Mouse (Mus musculus) left cerebral cortex, adult 2 months (tissue): Measurements from ENCODE around the gene Pmm2. TPM values are rescaled to one million over a fixed set of nuclear protein-coding genes. Genes with fewer than 3 reads are reported as not detected.

Experiments
- DNase-seq, 2 experiments: peaks; one replicate each; pipeline ENCODE4 v3.0.0; 2021 to 2022; ENCODE audit warnings: low spot score in 2 of 2, mixed read lengths in 1 of 2; ENCODE audit errors: extremely low spot score in 1 of 2
- H3K27ac ChIP-seq: fragments of 200-600 bp; 2 replicates; pipeline ENCODE4 v1.8.1; 2022
- H3K4me3 ChIP-seq: fragments of 200-600 bp; 2 replicates; pipeline ENCODE4 v1.8.1; 2022
- CTCF ChIP-seq: fragments of 200-600 bp; IDR thresholded peaks from 2 replicates; pipeline ENCODE4 v1.8.1; 2022; ENCODE audit warnings: antibody characterized with exemption, mild to moderate bottlenecking, moderate library complexity
- intact Hi-C: fragments of 180-260 bp; cut with DNase I; formaldehyde crosslinking; loops from one replicate; pipeline ENCODE4 v1.15.1; 2025
- long read RNA-seq, 2 experiments: library from polyadenylated mRNA; stranded (forward); transcript quantifications; one replicate each; pipeline ENCODE4 v2.0.0; 2021; ENCODE audit warnings: borderline mapping rate in 2 of 2
- total RNA-seq, 2 experiments: library from RNA; stranded (reverse); gene quantifications; 2 replicates each; pipeline ENCODE4 v1.2.3; 2021

Gene Pmm2
- total RNA-seq: 10 to 100 TPM; 36.2 to 36.9 TPM
- long read RNA-seq, experiment 1, transcript Pmm2-201 (9 exons, 1,842 nt): major isoform, 10 of 24 reads
- long read RNA-seq, experiment 1, partial matches to known transcripts: 3 of 24 reads
- long read RNA-seq, experiment 1, other reads (novel, unspliced or antisense): 10 of 24 reads
- long read RNA-seq, experiment 2, transcript Pmm2-201 (9 exons, 1,842 nt): major isoform, 6 of 18 reads
- long read RNA-seq, experiment 2, partial matches to known transcripts: 1 of 18 reads
- long read RNA-seq, experiment 2, other reads (novel, unspliced or antisense): 9 of 18 reads

- peak within 1 kb of the TSS; percentile 88 for H3K27ac ChIP-seq
- peak within 1 kb of the TSS; percentile 59 for H3K4me3 ChIP-seq
- peak; percentile 84 to 87 for DNase-seq
- intact Hi-C loops: loop anchor here (10.0 kb wide), 1 partner anchor 143 kb away; no protein-coding TSS in a partner anchor
- no peak; the same call in 1 of the 2 replicates for TF ChIP-seq CTCF
These were observed at the start of gene Pmm2, which contains the start of gene Tmem186 for GRCm38 (mm10) chr16:8637217-8638051. Gene Pmm2, plus strand, starts transcription at chr16:8637674. Gene Tmem186, minus strand, starts transcription at chr16:8637712.

- intact Hi-C loops: no loop called here
- no peak overlapping the region for H3K4me3 ChIP-seq
- no peak overlapping the region for H3K27ac ChIP-seq
- peak; percentile 37 to 40 for DNase-seq
- no peak for TF ChIP-seq CTCF
These were observed 42.1 kb upstream of the Pmm2 start for GRCm38 (mm10) chr16:8595411-8595810.

- peak in 1 of 2 experiments; percentile 33 for DNase-seq
- TF ChIP-seq CTCF: no peak
- intact Hi-C loops: no loop called here
- Histone ChIP-seq H3K4me3 (no peak overlapping the region), H3K27ac (no peak overlapping the region)
These were observed 41.1 kb upstream of the Pmm2 start for GRCm38 (mm10) chr16:8596336-8596735.

- intact Hi-C loops: no loop called here
- no peak for TF ChIP-seq CTCF
- DNase-seq: no peak
- no peak overlapping the region for H3K27ac ChIP-seq
- no peak overlapping the region for H3K4me3 ChIP-seq
These were observed 40.0 kb upstream of the Pmm2 start for GRCm38 (mm10) chr16:8597516-8597915.

GRCm38 (mm10) chr16:8603789-8604188, 33.7 kb upstream of the Pmm2 start:
- DNase-seq: no peak
- Histone ChIP-seq H3K4me3 (no peak overlapping the region), H3K27ac (no peak overlapping the region)
- intact Hi-C loops: no loop called here
- TF ChIP-seq CTCF: no peak

- no peak for DNase-seq
- no peak for TF ChIP-seq CTCF
- H3K4me3 ChIP-seq: no peak overlapping the region
- intact Hi-C loops: no loop called here
- no peak overlapping the region for H3K27ac ChIP-seq
These were observed 27.1 kb upstream of the Pmm2 start for GRCm38 (mm10) chr16:8610397-8610796.

GRCm38 (mm10) chr16:8612214-8613005, 25.1 kb upstream of the Pmm2 start:
- DNase-seq: no peak
- intact Hi-C loops: no loop called here
- Histone ChIP-seq H3K27ac (no peak overlapping the region), H3K4me3 (no peak overlapping the region)
- TF ChIP-seq CTCF: no peak

- H3K4me3 ChIP-seq: no peak overlapping the region
- intact Hi-C loops: no loop called here
- no peak for DNase-seq
- H3K27ac ChIP-seq: no peak overlapping the region
- no peak for TF ChIP-seq CTCF
These were observed 24.4 kb upstream of the Pmm2 start for GRCm38 (mm10) chr16:8613039-8613438.

GRCm38 (mm10) chr16:8613447-8613846, 24.0 kb upstream of the Pmm2 start:
- intact Hi-C loops: no loop called here
- no peak for DNase-seq
- TF ChIP-seq CTCF: no peak
- Histone ChIP-seq H3K27ac (no peak overlapping the region), H3K4me3 (no peak overlapping the region)

- intact Hi-C loops: no loop called here
- Histone ChIP-seq H3K27ac (no peak overlapping the region), H3K4me3 (no peak overlapping the region)
- DNase-seq: no peak
- no peak for TF ChIP-seq CTCF
These were observed 17.7 kb upstream of the Pmm2 start for GRCm38 (mm10) chr16:8619659-8620314.
